Mouse (Mus musculus) liver, embryonic 15.5 days (tissue): ENCODE results near the gene Cyth3. TPM values are rescaled to one million over a fixed set of nuclear protein-coding genes. Genes with fewer than 3 reads are reported as not detected.

Source experiments
- ATAC-seq: fragments of 200-750 bp; cut with Nextera tagmentation; 2 replicates; pipeline ENCODE4 v1.8.0; 2017; ENCODE audit warnings: moderate number of reproducible peaks, mild to moderate bottlenecking, moderate library complexity; ENCODE audit not compliant: insufficient read depth
- H3K27ac ChIP-seq: fragments of 300-500 bp; sonication (generic); replicated peaks from 2 replicates; pipeline ENCODE4 v1.5.1; 2015; ENCODE audit warnings: mild to moderate bottlenecking, inconsistent platforms
- H3K27me3 ChIP-seq: fragments of 300-500 bp; sonication (generic); 2 replicates; pipeline ENCODE4 v1.6.1; 2015; ENCODE audit warnings: mild to moderate bottlenecking, inconsistent platforms
- H3K36me3 ChIP-seq: fragments of 300-500 bp; sonication (generic); replicated peaks from 2 replicates; pipeline ENCODE4 v1.6.1; 2015; ENCODE audit warnings: moderate library complexity, mild to moderate bottlenecking, inconsistent platforms
- H3K4me1 ChIP-seq: fragments of 300-500 bp; sonication (generic); replicated peaks from 2 replicates; pipeline ENCODE4 v1.6.1; 2015; ENCODE audit warnings: inconsistent platforms
- H3K4me2 ChIP-seq: fragments of 300-500 bp; sonication (generic); 2 replicates; pipeline ENCODE4 v1.6.1; 2015; ENCODE audit warnings: moderate library complexity, mild to moderate bottlenecking, inconsistent platforms
- H3K4me3 ChIP-seq: fragments of 300-500 bp; sonication (generic); replicated peaks from 2 replicates; pipeline ENCODE4 v1.5.1; 2015; ENCODE audit warnings: mild to moderate bottlenecking, inconsistent platforms
- H3K9ac ChIP-seq: fragments of 300-500 bp; sonication (generic); 2 replicates; pipeline ENCODE4 v1.6.1; 2015; ENCODE audit warnings: moderate library complexity, mild to moderate bottlenecking, inconsistent platforms
- H3K9me3 ChIP-seq: fragments of 300-500 bp; sonication (generic); replicated peaks from 2 replicates; pipeline ENCODE4 v1.6.1; 2016; ENCODE audit warnings: inconsistent platforms
- WGBS: fragments of 180-500 bp; shearing (Covaris S2); methylation state at CpG from one replicate; pipeline ENCODE4 v1.1.7; 2015; ENCODE audit warnings: mixed read lengths; ENCODE audit not compliant: insufficient replicate concordance; 5-methylcytosine and 5-hydroxymethylcytosine counted together
- polyA plus RNA-seq: library from polyadenylated mRNA; unstranded; fragments of >200 nt; fragmentation: Nextera tagmentation; extraction: Ambion mirVana; gene quantifications from 2 replicates; pipeline ENCODE4 v1.2.1, GENCODE M21; 2015

Cyth3 gene
- polyA plus RNA-seq, 1 experiment from 2014 or later, result 35.7 TPM

GRCm38 (mm10) chr5:143669393-143669792 is 47.1 kb downstream of the Cyth3 start:
- 36% methylated on average over 2 of the region's 2 CpGs for WGBS
- 0 out of 2 replicates have a peak overlapping the region, but pooled peaks have one; percentile 43 for H3K27ac ChIP-seq
- H3K36me3 ChIP-seq, result peaks cover 3% of the 10 kb centered on the region; the same call in 1 of the 2 replicates
- ATAC-seq, result no peak; the same call in 1 of the 2 replicates
- no peak overlapping the region for H3K4me3 ChIP-seq
- no peaks in the 10 kb centered on the region for H3K27me3 ChIP-seq
- H3K4me2 ChIP-seq, result no peak overlapping the region
- H3K9ac ChIP-seq, result no peak overlapping the region
- no peaks in the 10 kb centered on the region for H3K9me3 ChIP-seq
- H3K4me1 ChIP-seq, result peaks cover 79% of the 10 kb centered on the region

GRCm38 (mm10) chr5:143669839-143670238 is 47.6 kb downstream of the Cyth3 start:
- 9% methylated on average over 2 of the region's 2 CpGs for WGBS
- no peak overlapping the region for H3K9ac ChIP-seq
- 0 out of 2 replicates have a peak overlapping the region, but pooled peaks have one; percentile 43 for H3K27ac ChIP-seq

DNA sequence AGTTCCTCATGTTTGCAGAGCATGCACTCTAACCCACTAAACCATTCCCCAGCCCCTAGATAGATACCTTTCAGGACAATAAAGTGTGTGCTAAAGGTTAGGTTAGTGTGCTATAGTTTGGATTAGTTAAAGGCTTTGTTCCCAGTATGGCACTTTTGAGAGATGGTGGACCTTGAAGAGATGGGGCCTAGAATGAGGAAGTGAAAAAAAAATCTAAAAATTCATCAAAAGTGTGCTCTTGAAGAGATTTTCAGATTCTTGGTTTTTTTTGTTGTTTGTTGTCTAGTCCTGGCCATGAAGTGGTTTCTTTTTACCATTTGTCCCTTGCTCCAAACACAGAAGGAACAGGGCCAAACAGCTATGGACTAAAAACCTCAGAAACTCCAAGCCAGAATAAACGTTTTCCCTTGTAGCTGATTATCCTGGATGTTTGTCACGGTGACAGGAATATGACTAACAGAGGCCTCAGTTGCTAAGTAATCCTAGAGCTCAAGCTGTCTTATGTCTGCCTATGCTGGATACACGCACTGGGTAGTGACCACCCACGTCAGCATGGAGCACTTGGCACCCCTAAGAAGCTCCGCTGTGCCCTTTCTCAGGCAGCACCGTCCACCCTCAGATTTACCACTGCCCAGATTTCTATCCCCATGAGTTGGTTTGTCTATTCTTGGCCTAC is 48.6 kb downstream of the Cyth3 start:
- no peak overlapping the region for H3K4me3 ChIP-seq
- no peaks in the 10 kb centered on the region for H3K9me3 ChIP-seq
- H3K4me2 ChIP-seq, result no peak overlapping the region
- H3K36me3 ChIP-seq, result peaks cover 3% of the 10 kb centered on the region; the same call in 1 of the 2 replicates
- 79% methylated on average over 6 of the region's 6 CpGs for WGBS
- no peak overlapping the region for H3K9ac ChIP-seq
- H3K27me3 ChIP-seq, result no peaks in the 10 kb centered on the region
- no peak for ATAC-seq
- H3K4me1 ChIP-seq, result peaks cover 77% of the 10 kb centered on the region
- H3K27ac ChIP-seq, result no peak overlapping the region; the same call in 1 of the 2 replicates

More at GRCm38 (mm10) chr5:143669839-143670238, 47.6 kb downstream of the Cyth3 start:
- no peaks in the 10 kb centered on the region for H3K9me3 ChIP-seq
- H3K4me1 ChIP-seq, result peaks cover 80% of the 10 kb centered on the region
- no peak overlapping the region for H3K4me3 ChIP-seq
- ATAC-seq, result no peak
- no peak overlapping the region for H3K4me2 ChIP-seq
- H3K27me3 ChIP-seq, result no peaks in the 10 kb centered on the region
- H3K36me3 ChIP-seq, result peaks cover 3% of the 10 kb centered on the region; the same call in 1 of the 2 replicates

- 36% methylated on average over 5 of the region's 5 CpGs for WGBS
- H3K9ac ChIP-seq, result no peak overlapping the region
- no peaks in the 10 kb centered on the region for H3K9me3 ChIP-seq
- peaks cover 90% of the 10 kb centered on the region for H3K4me1 ChIP-seq
- H3K27me3 ChIP-seq, result no peaks in the 10 kb centered on the region
- no peak overlapping the region for H3K4me2 ChIP-seq
- no peak overlapping the region for H3K4me3 ChIP-seq
- H3K36me3 ChIP-seq, result no peaks in the 10 kb centered on the region
- H3K27ac ChIP-seq, result no peak overlapping the region
- no peak for ATAC-seq
These were observed 52.3 kb downstream of the Cyth3 start for GRCm38 (mm10) chr5:143674576-143674975.

DNA sequence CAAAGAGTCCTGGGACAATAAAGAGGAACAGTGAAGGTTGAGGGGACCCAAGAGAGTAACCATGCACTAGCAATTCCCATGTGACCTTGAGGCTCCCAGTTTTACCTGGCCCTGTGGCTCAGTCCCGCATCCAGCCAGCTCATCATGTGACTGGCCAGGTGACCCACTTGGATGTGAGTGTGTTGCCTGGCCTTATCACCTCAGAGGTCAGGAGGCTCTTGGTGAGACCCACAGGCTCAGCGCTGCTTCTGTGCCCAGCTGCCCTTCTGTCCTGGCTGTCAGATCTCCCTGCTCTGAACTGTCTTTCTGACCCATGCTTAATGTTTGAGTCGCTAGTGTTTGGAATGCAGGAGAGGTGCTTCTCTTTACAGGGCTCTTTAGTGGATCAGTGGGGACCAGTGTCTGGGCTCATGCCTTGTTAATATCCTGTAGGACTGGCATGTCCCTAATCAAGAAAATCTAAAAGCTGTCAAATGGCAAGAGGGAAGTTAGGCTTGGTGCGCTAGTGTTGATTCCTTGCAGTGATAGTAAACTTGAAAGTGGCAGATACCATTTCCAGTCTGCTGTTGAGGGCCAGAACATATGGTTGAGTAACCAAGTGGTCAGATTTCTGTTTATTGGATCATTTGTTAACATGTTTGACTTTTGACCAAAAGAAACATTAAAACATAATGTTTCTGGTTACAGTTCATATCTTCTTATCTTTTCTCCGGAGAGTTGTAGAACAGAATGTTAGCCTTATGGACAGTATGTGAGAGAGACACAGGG is 54.2 kb downstream of the Cyth3 start:
- Histone ChIP-seq H3K9ac (0 out of 2 replicates have a peak overlapping the region, but pooled peaks have one; percentile 5), H3K4me2 (no peak overlapping the region), H3K36me3 (no peaks in the 10 kb centered on the region), H3K4me1 (peaks cover 83% of the 10 kb centered on the region), H3K27ac (peak overlapping the region; percentile 43; the same call in 1 of the 2 replicates), H3K4me3 (no peak overlapping the region), H3K27me3 (no peaks in the 10 kb centered on the region), H3K9me3 (no peaks in the 10 kb centered on the region)
- no peak for ATAC-seq
- 57% methylated on average over 5 of the region's 5 CpGs for WGBS

GRCm38 (mm10) chr5:143677363-143677762 is 55.1 kb downstream of the Cyth3 start:
- ATAC-seq, result no peak
- no peak overlapping the region for H3K4me3 ChIP-seq
- H3K27ac ChIP-seq, result no peak overlapping the region
- H3K4me2 ChIP-seq, result no peak overlapping the region
- no peaks in the 10 kb centered on the region for H3K9me3 ChIP-seq
- H3K4me1 ChIP-seq, result peaks cover 79% of the 10 kb centered on the region
- no peaks in the 10 kb centered on the region for H3K36me3 ChIP-seq
- 84% methylated on average over 4 of the region's 4 CpGs for WGBS
- H3K9ac ChIP-seq, result 0 out of 2 replicates have a peak overlapping the region, but pooled peaks have one; percentile 5
- no peaks in the 10 kb centered on the region for H3K27me3 ChIP-seq

- no peak overlapping the region for H3K4me2 ChIP-seq
- ATAC-seq, result peak; percentile 35; the same call in 1 of the 2 replicates
- H3K4me1 ChIP-seq, result peaks cover 74% of the 10 kb centered on the region
- 55% methylated on average over 6 of the region's 6 CpGs for WGBS
- H3K27me3 ChIP-seq, result no peaks in the 10 kb centered on the region
- no peaks in the 10 kb centered on the region for H3K9me3 ChIP-seq
- no peaks in the 10 kb centered on the region for H3K36me3 ChIP-seq
- no peak overlapping the region for H3K9ac ChIP-seq
- H3K4me3 ChIP-seq, result no peak overlapping the region
- H3K27ac ChIP-seq, result peak overlapping the region; percentile 14; the same call in 1 of the 2 replicates
These were observed 56.5 kb downstream of the Cyth3 start for GRCm38 (mm10) chr5:143678634-143679271.

DNA sequence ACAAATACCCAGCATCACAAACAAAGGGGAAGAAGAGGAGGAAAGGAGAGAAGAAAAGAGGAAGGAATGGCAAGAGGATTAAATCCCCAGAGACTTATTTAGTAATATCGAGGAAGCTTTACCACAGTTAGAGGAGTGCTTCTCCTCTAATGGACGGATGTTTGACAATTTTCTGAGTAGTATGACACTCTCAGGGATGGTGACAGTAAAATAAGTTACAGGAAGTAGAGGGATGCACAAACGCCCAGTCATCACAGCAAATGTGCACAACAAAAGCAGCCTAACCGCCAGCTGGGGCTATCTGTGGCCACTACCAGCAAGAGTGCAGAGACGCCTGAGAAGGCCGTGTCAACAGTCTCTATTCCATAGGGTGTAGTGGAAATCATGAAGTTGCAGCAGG is 57.4 kb downstream of the Cyth3 start:
- Histone ChIP-seq H3K4me2 (no peak overlapping the region), H3K4me3 (no peak overlapping the region), H3K4me1 (peaks cover 66% of the 10 kb centered on the region), H3K27ac (no peak overlapping the region; the same call in 1 of the 2 replicates), H3K36me3 (peaks cover 7% of the 10 kb centered on the region), H3K27me3 (no peaks in the 10 kb centered on the region), H3K9ac (no peak overlapping the region), H3K9me3 (no peaks in the 10 kb centered on the region)
- ATAC-seq, result no peak
- WGBS, result 39% methylated on average over 6 of the region's 6 CpGs

- no peak overlapping the region for H3K4me2 ChIP-seq
- no peak overlapping the region for H3K27ac ChIP-seq
- 84% methylated on average over 6 of the region's 6 CpGs for WGBS
- no peak overlapping the region for H3K4me3 ChIP-seq
- H3K9me3 ChIP-seq, result no peaks in the 10 kb centered on the region
- no peak for ATAC-seq
- no peaks in the 10 kb centered on the region for H3K27me3 ChIP-seq
- peaks cover 46% of the 10 kb centered on the region for H3K36me3 ChIP-seq
- no peak overlapping the region for H3K9ac ChIP-seq
- H3K4me1 ChIP-seq, result peaks cover 30% of the 10 kb centered on the region
These were observed 61.4 kb downstream of the Cyth3 start for GRCm38 (mm10) chr5:143683696-143684095.

DNA sequence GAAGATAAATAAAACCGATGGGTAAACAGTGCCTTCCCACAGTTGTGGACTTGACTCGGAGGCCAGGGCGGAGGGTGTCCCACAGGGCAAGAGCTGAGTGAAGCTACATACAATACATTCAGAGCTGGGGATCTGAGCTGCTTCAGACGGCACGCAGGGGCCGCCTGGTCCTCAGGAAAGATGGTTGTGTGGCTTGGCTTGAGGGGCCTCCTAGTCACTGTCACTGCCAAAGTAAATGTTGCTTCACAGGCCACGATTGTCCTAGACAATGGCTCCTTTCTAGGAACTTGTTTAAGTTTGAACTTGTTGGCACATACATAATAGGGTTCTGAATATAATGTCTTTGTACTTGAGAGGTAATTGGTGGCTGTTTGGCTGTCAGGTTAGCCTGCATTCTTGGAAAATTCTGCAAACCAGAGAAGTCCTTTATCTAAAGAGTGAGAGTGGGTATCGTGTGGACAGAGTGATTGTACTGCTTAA is 62.7 kb downstream of the Cyth3 start:
- 81% methylated on average over 8 of the region's 8 CpGs for WGBS
- Histone ChIP-seq H3K9me3 (no peaks in the 10 kb centered on the region), H3K36me3 (peaks cover 54% of the 10 kb centered on the region)

More for the DNA sequence above, 62.7 kb downstream of the Cyth3 start:
- Histone ChIP-seq H3K27ac (no peak overlapping the region), H3K4me2 (no peak overlapping the region), H3K4me1 (peaks cover 18% of the 10 kb centered on the region), H3K4me3 (no peak overlapping the region), H3K9ac (no peak overlapping the region), H3K27me3 (no peaks in the 10 kb centered on the region)
- ATAC-seq, result no peak
